Mouse (Mus musculus) stomach, embryonic 14.5 days (tissue): Measurements from ENCODE around the gene Strip1. TPM values are rescaled to one million over a fixed set of nuclear protein-coding genes. Genes with fewer than 3 reads are reported as not detected.

ENCODE experiments used
- ATAC-seq: fragments of 200-750 bp; cut with Nextera tagmentation; 2 replicates; pipeline ENCODE4 v1.8.0; 2017; ENCODE audit warnings: low read depth, moderate TSS enrichment; ENCODE audit not compliant: insufficient number of reproducible peaks, insufficient read depth, low FRiP score
- H3K27ac ChIP-seq: fragments of 300-500 bp; sonication (generic); 2 replicates; pipeline ENCODE4 v1.5.1; 2014; ENCODE audit warnings: mild to moderate bottlenecking, low read length, moderate library complexity, mixed read lengths
- H3K27me3 ChIP-seq: fragments of 300-500 bp; sonication (generic); 2 replicates; pipeline ENCODE4 v1.6.1; 2014; ENCODE audit warnings: low read length, control low read depth, mixed read lengths; ENCODE audit not compliant: control insufficient read depth, insufficient read depth
- H3K36me3 ChIP-seq: fragments of 300-500 bp; sonication (generic); 2 replicates; pipeline ENCODE4 v1.6.1; 2014; ENCODE audit warnings: mild to moderate bottlenecking, control low read depth, low read length, moderate library complexity, mixed read lengths; ENCODE audit not compliant: control insufficient read depth, insufficient read depth
- H3K4me1 ChIP-seq: fragments of 300-500 bp; sonication (generic); 2 replicates; pipeline ENCODE4 v1.6.1; 2014; ENCODE audit warnings: low read length, control low read depth, mixed read lengths; ENCODE audit not compliant: control insufficient read depth, insufficient read depth
- H3K4me2 ChIP-seq: fragments of 300-500 bp; sonication (generic); replicated peaks from 2 replicates; pipeline ENCODE4 v1.6.1; 2014; ENCODE audit warnings: low read depth, low read length, control low read depth
- H3K4me3 ChIP-seq: fragments of 300-500 bp; sonication (generic); 2 replicates; pipeline ENCODE4 v1.5.1; 2014; ENCODE audit warnings: low read depth, low read length, control low read depth
- H3K9ac ChIP-seq: fragments of 300-500 bp; sonication (generic); replicated peaks from 2 replicates; pipeline ENCODE4 v1.6.1; 2014; ENCODE audit warnings: low read depth, mild to moderate bottlenecking, control low read depth, low read length, moderate library complexity, mixed read lengths
- H3K9me3 ChIP-seq: fragments of 300-500 bp; sonication (generic); 2 replicates; pipeline ENCODE4 v1.6.1; 2016; ENCODE audit warnings: low read depth, low read length, control low read depth; ENCODE audit not compliant: control insufficient read depth
- WGBS: fragments of 180-500 bp; shearing (Covaris S2); extraction: QIAGEN DNeasy Blood & Tissue Kit; methylation state at CpG from one replicate; pipeline ENCODE4 v1.1.7; 2014; 5-methylcytosine and 5-hydroxymethylcytosine counted together
- polyA plus RNA-seq: library from polyadenylated mRNA; unstranded; fragments of >200 nt; fragmentation: Nextera tagmentation; extraction: Ambion mirVana; gene quantifications from 2 replicates; pipeline ENCODE4 v1.2.1, GENCODE M21; 2014

Gene Strip1
- polyA plus RNA-seq, 1 experiment from 2014 or later = 50.2 TPM

GRCm38 (mm10) chr3:107595938-107596461 lies 35.5 kb downstream of the Strip1 start:
- Histone ChIP-seq H3K27me3 (peaks cover 66% of the 10 kb centered on the region), H3K9ac (no peak overlapping the region), H3K4me3 (no peak overlapping the region), H3K27ac (no peak overlapping the region), H3K36me3 (no peaks in the 10 kb centered on the region), H3K4me1 (0 out of 2 replicates have a peak, but pooled peaks cover 3% of the 10 kb centered on the region), H3K9me3 (no peaks in the 10 kb centered on the region), H3K4me2 (no peak overlapping the region)
- ATAC-seq = no peak
- WGBS = 1% methylated on average over 34 of the region's 34 CpGs

GRCm38 (mm10) chr3:107595264-107595937 lies 36.1 kb downstream of the Strip1 start:
- Histone ChIP-seq H3K27me3 (peaks cover 68% of the 10 kb centered on the region), H3K9me3 (no peaks in the 10 kb centered on the region), H3K27ac (no peak overlapping the region), H3K36me3 (no peaks in the 10 kb centered on the region), H3K4me1 (0 out of 2 replicates have a peak, but pooled peaks cover 3% of the 10 kb centered on the region), H3K4me2 (peak overlapping the region; percentile 64), H3K9ac (no peak overlapping the region), H3K4me3 (peak overlapping the region; percentile 31)
- ATAC-seq = peak; percentile 35; the same call in 1 of the 2 replicates
- under 1% methylated on average over 48 of the region's 50 CpGs for WGBS

GRCm38 (mm10) chr3:107594662-107595263 lies 36.7 kb downstream of the Strip1 start, which contains the start of gene Alx3:
Alx3 (plus strand) TSS chr3:107595031.
- peak; percentile 24; the same call in 1 of the 2 replicates for ATAC-seq
- H3K4me3 ChIP-seq = peak within 1 kb of the TSS; percentile 31
- WGBS = 3% methylated on average over 23 of the region's 46 CpGs
- H3K9ac ChIP-seq = no peak within 1 kb of the TSS
- peaks cover 62% of the 10 kb centered on the region for H3K27me3 ChIP-seq
- no peaks in the 10 kb centered on the region for H3K36me3 ChIP-seq
- 0 out of 2 replicates have a peak, but pooled peaks cover 3% of the 10 kb centered on the region for H3K4me1 ChIP-seq
- H3K9me3 ChIP-seq = no peaks in the 10 kb centered on the region
- H3K27ac ChIP-seq = no peak within 1 kb of the TSS
- H3K4me2 ChIP-seq = peak within 1 kb of the TSS; percentile 64

- H3K4me1 ChIP-seq = 0 out of 2 replicates have a peak, but pooled peaks cover 3% of the 10 kb centered on the region
- peaks cover 51% of the 10 kb centered on the region for H3K27me3 ChIP-seq
- no peak overlapping the region for H3K27ac ChIP-seq
- no peak overlapping the region for H3K4me3 ChIP-seq
- WGBS = 22% methylated on average over 2 of the region's 2 CpGs
- no peak overlapping the region for H3K9ac ChIP-seq
- H3K9me3 ChIP-seq = no peaks in the 10 kb centered on the region
- H3K36me3 ChIP-seq = no peaks in the 10 kb centered on the region
- no peak overlapping the region for H3K4me2 ChIP-seq
- no peak for ATAC-seq
These were observed 37.9 kb downstream of the Strip1 start for GRCm38 (mm10) chr3:107593632-107594031.

DNA sequence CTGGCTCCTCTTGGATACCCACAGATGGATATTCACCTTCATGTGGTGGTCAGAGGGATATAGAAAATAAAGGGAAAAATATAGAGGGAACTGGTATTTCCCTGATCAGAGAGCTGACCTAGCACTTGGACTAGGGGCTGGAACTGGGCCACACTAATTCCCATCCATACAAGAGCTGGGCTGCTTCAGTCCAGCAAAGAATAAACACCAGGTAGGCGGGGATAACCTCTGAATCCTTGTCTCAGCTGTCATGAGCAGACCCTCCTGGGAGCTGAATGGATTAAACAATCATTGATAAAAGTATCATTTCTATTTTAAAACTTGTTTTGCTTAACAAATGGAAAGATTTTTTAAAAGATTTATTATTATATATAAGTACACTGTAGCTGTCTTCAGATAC lies 39.9 kb downstream of the Strip1 start:
- no peak overlapping the region for H3K4me3 ChIP-seq
- no peaks in the 10 kb centered on the region for H3K9me3 ChIP-seq
- H3K27ac ChIP-seq = no peak overlapping the region
- no peak for ATAC-seq
- 29% methylated on average over 1 of the region's 1 CpGs for WGBS
- peaks cover 50% of the 10 kb centered on the region for H3K27me3 ChIP-seq
- H3K4me1 ChIP-seq = 0 out of 2 replicates have a peak, but pooled peaks cover 3% of the 10 kb centered on the region
- H3K4me2 ChIP-seq = no peak overlapping the region
- no peak overlapping the region for H3K9ac ChIP-seq
- H3K36me3 ChIP-seq = no peaks in the 10 kb centered on the region

- WGBS = 66% methylated on average over 6 of the region's 6 CpGs
- peaks cover 58% of the 10 kb centered on the region for H3K27me3 ChIP-seq
These were observed 45.0 kb downstream of the Strip1 start for GRCm38 (mm10) chr3:107586504-107586903.

DNA sequence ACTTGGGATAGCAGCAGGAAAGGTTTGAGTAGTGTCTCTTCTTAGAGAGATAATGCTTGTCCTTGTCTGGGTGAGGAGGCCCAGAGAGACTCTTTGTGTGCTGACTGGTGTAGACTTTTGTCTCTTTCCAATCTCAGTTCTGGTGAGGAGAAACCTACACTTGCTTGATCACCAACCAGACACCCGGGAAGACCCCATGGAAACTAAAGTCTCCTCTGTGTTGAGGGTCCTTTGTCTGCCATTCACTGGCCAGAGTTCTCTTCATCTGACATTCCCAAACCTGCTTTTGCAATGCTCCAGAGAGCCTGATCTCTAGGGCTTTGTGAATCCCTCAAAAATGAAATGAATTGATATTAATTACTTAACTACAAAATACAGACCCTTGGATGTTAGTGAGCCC lies 47.6 kb downstream of the Strip1 start:
- H3K27me3 ChIP-seq = peaks cover 70% of the 10 kb centered on the region
- WGBS = 21% methylated on average over 1 of the region's 1 CpGs
- H3K36me3 ChIP-seq = no peaks in the 10 kb centered on the region
- no peak for ATAC-seq
- H3K4me1 ChIP-seq = 0 out of 2 replicates have a peak, but pooled peaks cover 6% of the 10 kb centered on the region
- H3K4me2 ChIP-seq = no peak overlapping the region
- H3K4me3 ChIP-seq = no peak overlapping the region
- no peaks in the 10 kb centered on the region for H3K9me3 ChIP-seq
- no peak overlapping the region for H3K27ac ChIP-seq
- H3K9ac ChIP-seq = no peak overlapping the region

More at GRCm38 (mm10) chr3:107586504-107586903, 45.0 kb downstream of the Strip1 start:
- Histone ChIP-seq H3K4me1 (0 out of 2 replicates have a peak, but pooled peaks cover 6% of the 10 kb centered on the region), H3K4me3 (no peak overlapping the region), H3K4me2 (no peak overlapping the region), H3K36me3 (no peaks in the 10 kb centered on the region), H3K9ac (no peak overlapping the region), H3K27ac (no peak overlapping the region), H3K9me3 (no peaks in the 10 kb centered on the region)
- no peak for ATAC-seq

DNA sequence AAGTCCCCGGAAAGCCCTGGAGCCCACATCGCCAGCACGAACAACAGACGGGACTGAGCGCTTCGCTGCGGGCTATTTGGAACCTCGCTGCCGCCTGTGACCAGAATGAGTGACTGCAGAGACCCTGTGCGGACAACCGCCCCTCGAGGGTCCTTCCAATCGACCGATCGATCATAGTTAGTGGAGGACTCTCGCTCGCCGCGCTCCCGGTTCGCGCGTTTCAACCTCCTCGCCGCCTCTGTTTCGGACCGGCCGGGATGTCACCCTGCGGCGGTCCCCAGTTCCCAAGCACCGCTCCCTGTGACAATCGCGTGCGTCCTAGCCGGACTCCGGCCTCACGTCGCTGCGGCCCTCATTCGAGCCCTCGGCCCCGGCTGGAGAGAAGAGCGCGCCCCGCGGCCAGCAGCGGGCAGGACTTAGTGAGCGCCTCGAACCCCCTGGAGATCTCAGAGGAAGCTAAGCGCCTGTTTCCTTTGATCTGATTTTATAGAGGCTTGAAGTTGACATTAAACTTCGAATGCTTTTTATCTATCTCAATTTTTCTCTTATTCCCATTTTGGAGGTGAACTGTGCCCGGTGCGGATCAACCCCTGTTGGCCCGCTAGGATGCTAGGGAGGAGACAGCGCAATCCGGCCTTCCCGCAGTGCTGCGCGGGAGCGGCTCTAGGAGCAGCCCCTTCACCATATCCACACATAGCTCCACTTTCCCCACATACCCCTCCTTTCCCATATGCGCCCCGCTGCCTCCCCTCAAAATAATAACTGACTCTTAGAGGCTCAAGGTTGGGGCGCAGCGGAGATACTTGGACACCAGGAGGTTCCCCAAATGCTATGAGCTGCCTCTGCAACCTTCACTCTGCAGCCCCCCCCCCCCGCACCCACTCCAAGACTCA lies 48.4 kb downstream of the Strip1 start:
- no peak for ATAC-seq
- Histone ChIP-seq H3K27ac (no peak overlapping the region), H3K4me1 (0 out of 2 replicates have a peak, but pooled peaks cover 6% of the 10 kb centered on the region), H3K27me3 (peaks cover 69% of the 10 kb centered on the region), H3K36me3 (no peaks in the 10 kb centered on the region), H3K4me3 (peak overlapping the region; percentile 25), H3K9me3 (no peaks in the 10 kb centered on the region), H3K9ac (no peak overlapping the region), H3K4me2 (peak overlapping the region; percentile 42)
- WGBS = under 1% methylated on average over 65 of the region's 65 CpGs
